Mouse (Mus musculus): ENCODE results near the gene Tma7. TPM values are rescaled to one million over a fixed set of nuclear protein-coding genes. Genes with fewer than 3 reads are reported as not detected.

Tma7 gene
- polyA plus RNA-seq, 1 experiment: 294 TPM

- Histone ChIP-seq H3K4me3 (ENCODE audit: insufficient read depth, poor library complexity, severe bottlenecking) (no peak overlapping the region), H3K27me3 (ENCODE audit: control insufficient read depth, insufficient read depth, insufficient read length) (no peaks in the 10 kb centered on the region)
These were observed 15.4 kb upstream of the Tma7 start for GRCm38 (mm10) chr9:109097831-109098230.

GRCm38 (mm10) chr9:109097291-109097690, 14.9 kb upstream of the Tma7 start:
- TF ChIP-seq CTCF (IDR thresholded peaks at IDR 0.05; ENCODE audit: control insufficient read depth, insufficient read depth, insufficient read length) (no peak), MYOD1 (IDR thresholded peaks at IDR 0.05; ENCODE audit: control insufficient read depth, insufficient read length, low read depth) (no peak), MYOG (IDR thresholded peaks at IDR 0.05; ENCODE audit: control insufficient read depth, extremely low read depth, insufficient read length) (no peak), CEBPB (IDR thresholded peaks at IDR 0.05; ENCODE audit: low read depth) (no peak)
- Histone ChIP-seq H3K27me3 (ENCODE audit: control insufficient read depth, insufficient read depth, insufficient read length) (no peaks in the 10 kb centered on the region), H3K4me3 (ENCODE audit: insufficient read depth, poor library complexity, severe bottlenecking) (no peak overlapping the region), H3K36me3 (ENCODE audit: control insufficient read depth, insufficient read depth) (no peaks in the 10 kb centered on the region), H3K79me3 (ENCODE audit: low read depth) (no peaks in the 10 kb centered on the region), H3ac (ENCODE audit: control insufficient read depth, insufficient read length, low read depth) (no peak overlapping the region), H3K79me2 (ENCODE audit: control insufficient read depth, insufficient read depth) (peaks cover 7% of the 10 kb centered on the region)

More at GRCm38 (mm10) chr9:109097831-109098230, 15.4 kb upstream of the Tma7 start:
- Histone ChIP-seq H3K79me2 (ENCODE audit: control insufficient read depth, insufficient read depth) (peaks cover 7% of the 10 kb centered on the region), H3K36me3 (ENCODE audit: control insufficient read depth, insufficient read depth) (no peaks in the 10 kb centered on the region), H3ac (ENCODE audit: control insufficient read depth, insufficient read length, low read depth) (no peak overlapping the region), H3K79me3 (ENCODE audit: low read depth) (no peaks in the 10 kb centered on the region)
- TF ChIP-seq CTCF (IDR thresholded peaks at IDR 0.05; ENCODE audit: control insufficient read depth, insufficient read depth, insufficient read length) (no peak), USF1 (IDR thresholded peaks at IDR 0.05; ENCODE audit: low read depth) (no peak), MAX (IDR thresholded peaks at IDR 0.05) (no peak), MYOD1 (IDR thresholded peaks at IDR 0.05; ENCODE audit: control insufficient read depth, insufficient read length, low read depth) (no peak), MYOG (IDR thresholded peaks at IDR 0.05; ENCODE audit: control insufficient read depth, extremely low read depth, insufficient read length) (no peak)

- Histone ChIP-seq H3K79me3 (ENCODE audit: low read depth) (no peaks in the 10 kb centered on the region), H3K79me2 (ENCODE audit: control insufficient read depth, insufficient read depth) (peaks cover 7% of the 10 kb centered on the region), H3K4me3 (ENCODE audit: insufficient read depth, poor library complexity, severe bottlenecking) (no peak overlapping the region), H3K27me3 (ENCODE audit: control insufficient read depth, insufficient read depth, insufficient read length) (no peaks in the 10 kb centered on the region), H3K36me3 (ENCODE audit: control insufficient read depth, insufficient read depth) (peaks cover 4% of the 10 kb centered on the region), H3ac (ENCODE audit: control insufficient read depth, insufficient read length, low read depth) (no peak overlapping the region)
- no peak for TF ChIP-seq MYOG (IDR thresholded peaks at IDR 0.05; ENCODE audit: control insufficient read depth, extremely low read depth, insufficient read length)
- no peak for TF ChIP-seq CTCF (IDR thresholded peaks at IDR 0.05; ENCODE audit: control insufficient read depth, insufficient read depth, insufficient read length)
- no peak for TF ChIP-seq CEBPB (IDR thresholded peaks at IDR 0.05; ENCODE audit: low read depth)
- no peak for TF ChIP-seq MAX (IDR thresholded peaks at IDR 0.05)
- TF ChIP-seq MYOD1 (IDR thresholded peaks at IDR 0.05; ENCODE audit: control insufficient read depth, insufficient read length, low read depth): no peak
- no peak for TF ChIP-seq FOSL1 (IDR thresholded peaks at IDR 0.05; ENCODE audit: insufficient read depth, low read length, poor library complexity, severe bottlenecking)
- no peak for TF ChIP-seq USF1 (IDR thresholded peaks at IDR 0.05; ENCODE audit: low read depth)
These were observed 14.5 kb upstream of the Tma7 start for GRCm38 (mm10) chr9:109096856-109097255.

- H3K27me3 ChIP-seq (ENCODE audit: control insufficient read depth, insufficient read depth, insufficient read length): no peaks in the 10 kb centered on the region
- peak overlapping the region; percentile 97 for H3ac ChIP-seq (ENCODE audit: control insufficient read depth, insufficient read length, low read depth)
- peak overlapping the region; percentile 38 for H3K4me3 ChIP-seq (ENCODE audit: insufficient read depth, poor library complexity, severe bottlenecking)
- TF ChIP-seq MYOG (IDR thresholded peaks at IDR 0.05; ENCODE audit: control insufficient read depth, extremely low read depth, insufficient read length) (no peak), FOSL1 (IDR thresholded peaks at IDR 0.05; ENCODE audit: insufficient read depth, low read length, poor library complexity, severe bottlenecking) (no peak), CEBPB (IDR thresholded peaks at IDR 0.05; ENCODE audit: low read depth) (no peak), MAX (IDR thresholded peaks at IDR 0.05) (no peak), CTCF (IDR thresholded peaks at IDR 0.05; ENCODE audit: control insufficient read depth, insufficient read depth, insufficient read length) (no peak), USF1 (IDR thresholded peaks at IDR 0.05; ENCODE audit: low read depth) (no peak), MYOD1 (IDR thresholded peaks at IDR 0.05; ENCODE audit: control insufficient read depth, insufficient read length, low read depth) (no peak)
- no peaks in the 10 kb centered on the region for H3K79me3 ChIP-seq (ENCODE audit: low read depth)
- H3K79me2 ChIP-seq (ENCODE audit: control insufficient read depth, insufficient read depth): peaks cover 7% of the 10 kb centered on the region
- H3K36me3 ChIP-seq (ENCODE audit: control insufficient read depth, insufficient read depth): peaks cover 5% of the 10 kb centered on the region
These were observed 13.9 kb upstream of the Tma7 start for GRCm38 (mm10) chr9:109096251-109096661.

GRCm38 (mm10) chr9:109095137-109095982, 13.0 kb upstream of the Tma7 start, which contains the start of gene Plxnb1:
Gene Plxnb1, plus strand, starts transcription at chr9:109095389.
- TF ChIP-seq MYOG (IDR thresholded peaks at IDR 0.05; ENCODE audit: control insufficient read depth, extremely low read depth, insufficient read length): no peak
- TF ChIP-seq FOSL1 (IDR thresholded peaks at IDR 0.05; ENCODE audit: insufficient read depth, low read length, poor library complexity, severe bottlenecking): no peak
- no peak for TF ChIP-seq MAX (IDR thresholded peaks at IDR 0.05)
- TF ChIP-seq USF1 (IDR thresholded peaks at IDR 0.05; ENCODE audit: low read depth): no peak
- no peak for TF ChIP-seq CTCF (IDR thresholded peaks at IDR 0.05; ENCODE audit: control insufficient read depth, insufficient read depth, insufficient read length)
- no peak for TF ChIP-seq MYOD1 (IDR thresholded peaks at IDR 0.05; ENCODE audit: control insufficient read depth, insufficient read length, low read depth)
- TF ChIP-seq CEBPB (IDR thresholded peaks at IDR 0.05; ENCODE audit: low read depth): no peak
- Histone ChIP-seq H3K4me3 (ENCODE audit: insufficient read depth, poor library complexity, severe bottlenecking) (peak within 1 kb of the TSS; percentile 38), H3K27me3 (ENCODE audit: control insufficient read depth, insufficient read depth, insufficient read length) (no peaks in the 10 kb centered on the region), H3K79me3 (ENCODE audit: low read depth) (no peaks in the 10 kb centered on the region), H3K36me3 (ENCODE audit: control insufficient read depth, insufficient read depth) (peaks cover 5% of the 10 kb centered on the region), H3K79me2 (ENCODE audit: control insufficient read depth, insufficient read depth) (peaks cover 7% of the 10 kb centered on the region), H3ac (ENCODE audit: control insufficient read depth, insufficient read length, low read depth) (peak within 1 kb of the TSS; percentile 97)

Data from C2C12 (cell line).